Mouse (Mus musculus): ENCODE results near the gene Kidins220. TPM values are rescaled to one million over a fixed set of nuclear protein-coding genes. Genes with fewer than 3 reads are reported as not detected.

The Kidins220 gene
- polyA plus RNA-seq, 1 experiment = 44.5 TPM

DNA sequence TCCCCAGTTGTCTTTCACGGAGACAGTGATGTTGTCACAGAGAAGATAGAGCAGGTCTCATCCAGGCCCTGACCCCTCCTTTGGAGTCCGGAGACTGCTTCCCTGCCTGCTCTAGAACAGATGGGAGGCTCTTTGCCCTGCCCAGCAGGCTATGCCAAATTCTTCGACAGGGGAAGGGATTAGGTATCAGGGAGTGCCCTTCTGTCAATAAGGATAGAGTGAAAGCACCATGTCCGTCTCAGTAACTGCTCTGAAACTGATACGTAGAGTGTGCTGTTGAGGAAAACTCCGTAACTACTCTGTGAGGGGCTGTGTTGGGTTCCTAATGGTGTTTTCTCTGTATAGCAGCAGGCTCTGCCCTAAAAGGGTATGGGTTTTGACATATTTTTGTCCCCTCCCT, 42.6 kb upstream of the Kidins220 start:
- H3K36me3 ChIP-seq (ENCODE audit: control insufficient read depth, insufficient read depth, low read length, poor library complexity, severe bottlenecking) = no peaks in the 10 kb centered on the region
- no peaks in the 10 kb centered on the region for H3K9me3 ChIP-seq (replicated peaks; ENCODE audit: control insufficient read depth, insufficient read depth, low read length, poor library complexity, severe bottlenecking)
- H3K4me3 ChIP-seq (ENCODE audit: low read depth, low read length) = no peak overlapping the region
- H3K27ac ChIP-seq (ENCODE audit: insufficient read depth, low read length) = no peak overlapping the region
- TF ChIP-seq POLR2A (IDR thresholded peaks at IDR 0.05; ENCODE audit: insufficient read depth, low read length) (no peak), EP300 (IDR thresholded peaks at IDR 0.05; ENCODE audit: insufficient read depth, low read depth, low read length) (no peak), CTCF (IDR thresholded peaks at IDR 0.05; ENCODE audit: low read depth, low read length) (no peak)
- no peaks in the 10 kb centered on the region for H3K4me1 ChIP-seq (ENCODE audit: control insufficient read depth, insufficient read depth, low read length)
- no peaks in the 10 kb centered on the region for H3K27me3 ChIP-seq (ENCODE audit: control insufficient read depth, insufficient read depth, low read length, poor library complexity, severe bottlenecking)
- H3K9ac ChIP-seq (ENCODE audit: low read depth, poor library complexity, severe bottlenecking) = no peak overlapping the region

DNA sequence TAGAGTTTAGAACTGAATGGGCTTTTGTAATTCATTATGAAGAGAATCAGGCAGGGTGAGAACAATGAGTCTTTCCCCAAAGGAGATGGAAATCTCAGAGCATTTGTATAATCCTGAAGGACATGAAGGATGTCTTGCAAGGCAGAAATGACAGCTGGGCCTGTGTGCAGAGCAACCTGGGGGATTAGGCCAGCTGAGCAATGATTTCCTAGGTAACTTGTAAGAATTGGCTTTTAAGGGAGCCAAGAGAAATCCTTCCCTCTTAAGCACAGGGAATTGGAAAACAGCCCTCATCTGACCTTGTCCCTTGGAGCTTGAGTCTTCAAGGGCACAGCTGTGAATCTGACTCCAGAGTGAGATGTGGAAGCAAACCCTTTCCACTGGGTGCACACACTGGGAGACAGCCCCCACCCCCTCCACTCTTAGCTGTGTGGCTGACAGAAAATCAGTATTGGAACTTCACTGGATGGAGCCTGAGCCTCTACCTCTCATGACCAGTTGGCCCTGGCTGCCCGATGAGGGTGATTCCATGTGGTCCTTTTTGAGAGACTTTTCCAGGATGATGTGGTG, 41.4 kb upstream of the Kidins220 start:
- TF ChIP-seq POLR2A (IDR thresholded peaks at IDR 0.05; ENCODE audit: insufficient read depth, low read length) (no peak), EP300 (IDR thresholded peaks at IDR 0.05; ENCODE audit: insufficient read depth, low read depth, low read length) (no peak), CTCF (IDR thresholded peaks at IDR 0.05; ENCODE audit: low read depth, low read length) (no peak)
- H3K27ac ChIP-seq (ENCODE audit: insufficient read depth, low read length) = no peak overlapping the region
- no peaks in the 10 kb centered on the region for H3K4me1 ChIP-seq (ENCODE audit: control insufficient read depth, insufficient read depth, low read length)
- H3K9me3 ChIP-seq (replicated peaks; ENCODE audit: control insufficient read depth, insufficient read depth, low read length, poor library complexity, severe bottlenecking) = no peaks in the 10 kb centered on the region
- no peak overlapping the region for H3K4me3 ChIP-seq (ENCODE audit: low read depth, low read length)
- no peaks in the 10 kb centered on the region for H3K36me3 ChIP-seq (ENCODE audit: control insufficient read depth, insufficient read depth, low read length, poor library complexity, severe bottlenecking)
- H3K9ac ChIP-seq (ENCODE audit: low read depth, poor library complexity, severe bottlenecking) = no peak overlapping the region
- H3K27me3 ChIP-seq (ENCODE audit: control insufficient read depth, insufficient read depth, low read length, poor library complexity, severe bottlenecking) = no peaks in the 10 kb centered on the region

- Histone ChIP-seq H3K9ac (ENCODE audit: low read depth, poor library complexity, severe bottlenecking) (no peak overlapping the region), H3K27ac (ENCODE audit: insufficient read depth, low read length) (no peak overlapping the region), H3K9me3 (replicated peaks; ENCODE audit: control insufficient read depth, insufficient read depth, low read length, poor library complexity, severe bottlenecking) (no peaks in the 10 kb centered on the region), H3K4me1 (ENCODE audit: control insufficient read depth, insufficient read depth, low read length) (no peaks in the 10 kb centered on the region), H3K36me3 (ENCODE audit: control insufficient read depth, insufficient read depth, low read length, poor library complexity, severe bottlenecking) (no peaks in the 10 kb centered on the region), H3K27me3 (ENCODE audit: control insufficient read depth, insufficient read depth, low read length, poor library complexity, severe bottlenecking) (no peaks in the 10 kb centered on the region), H3K4me3 (ENCODE audit: low read depth, low read length) (no peak overlapping the region)
- no peak for TF ChIP-seq CTCF (IDR thresholded peaks at IDR 0.05; ENCODE audit: low read depth, low read length)
These were observed 40.7 kb upstream of the Kidins220 start for GRCm38 (mm10) chr12:24933996-24934395.

DNA sequence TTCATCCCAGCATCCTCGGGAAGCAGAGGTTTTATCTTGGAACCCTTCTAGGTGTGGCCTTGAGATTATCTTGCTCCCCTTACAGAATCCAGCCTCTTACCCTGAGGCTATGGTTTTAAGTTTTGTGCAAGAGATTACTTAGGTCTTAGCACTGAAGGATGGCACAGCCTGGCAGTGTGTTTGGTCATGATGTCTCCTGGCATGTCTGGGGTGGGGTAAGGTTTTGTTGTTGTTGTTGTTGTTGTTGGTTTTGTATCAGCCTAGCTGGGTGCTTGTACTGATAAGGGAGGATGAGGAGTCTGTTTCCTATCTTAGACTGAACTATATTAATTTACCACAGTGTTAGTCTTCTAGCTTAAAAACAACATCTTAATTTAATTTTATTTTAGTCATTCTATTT, 38.4 kb upstream of the Kidins220 start:
- Histone ChIP-seq H3K27ac (ENCODE audit: insufficient read depth, low read length) (no peak overlapping the region), H3K36me3 (ENCODE audit: control insufficient read depth, insufficient read depth, low read length, poor library complexity, severe bottlenecking) (no peaks in the 10 kb centered on the region), H3K27me3 (ENCODE audit: control insufficient read depth, insufficient read depth, low read length, poor library complexity, severe bottlenecking) (no peaks in the 10 kb centered on the region), H3K9me3 (replicated peaks; ENCODE audit: control insufficient read depth, insufficient read depth, low read length, poor library complexity, severe bottlenecking) (no peaks in the 10 kb centered on the region), H3K4me3 (ENCODE audit: low read depth, low read length) (no peak overlapping the region), H3K9ac (ENCODE audit: low read depth, poor library complexity, severe bottlenecking) (no peak overlapping the region), H3K4me1 (ENCODE audit: control insufficient read depth, insufficient read depth, low read length) (no peaks in the 10 kb centered on the region)
- TF ChIP-seq EP300 (IDR thresholded peaks at IDR 0.05; ENCODE audit: insufficient read depth, low read depth, low read length) (no peak), CTCF (IDR thresholded peaks at IDR 0.05; ENCODE audit: low read depth, low read length) (no peak), POLR2A (IDR thresholded peaks at IDR 0.05; ENCODE audit: insufficient read depth, low read length) (no peak)

DNA sequence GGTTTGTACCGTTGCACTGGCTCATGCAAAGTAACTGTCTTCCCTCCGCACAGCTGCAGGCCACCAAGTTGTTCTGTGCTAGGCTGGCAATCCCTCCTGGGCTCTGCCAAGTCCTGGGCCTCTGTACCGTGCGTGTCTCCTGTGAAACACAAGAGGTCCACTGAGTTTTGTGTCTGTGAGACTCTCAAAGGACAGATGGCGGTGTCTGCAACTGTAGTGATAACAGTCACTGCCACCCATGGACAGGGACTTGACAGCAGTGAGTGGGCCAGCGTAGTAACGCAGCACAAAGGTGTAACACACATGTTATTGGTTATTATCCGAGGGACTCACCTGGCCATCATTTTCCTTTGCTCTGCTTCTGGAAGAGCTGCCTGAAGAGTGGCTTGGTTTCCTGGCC, 35.4 kb upstream of the Kidins220 start:
- no peaks in the 10 kb centered on the region for H3K36me3 ChIP-seq (ENCODE audit: control insufficient read depth, insufficient read depth, low read length, poor library complexity, severe bottlenecking)
- no peaks in the 10 kb centered on the region for H3K27me3 ChIP-seq (ENCODE audit: control insufficient read depth, insufficient read depth, low read length, poor library complexity, severe bottlenecking)
- H3K9ac ChIP-seq (ENCODE audit: low read depth, poor library complexity, severe bottlenecking) = no peak overlapping the region
- H3K4me3 ChIP-seq (ENCODE audit: low read depth, low read length) = no peak overlapping the region
- TF ChIP-seq CTCF (IDR thresholded peaks at IDR 0.05; ENCODE audit: low read depth, low read length) (no peak), EP300 (IDR thresholded peaks at IDR 0.05; ENCODE audit: insufficient read depth, low read depth, low read length) (no peak), POLR2A (IDR thresholded peaks at IDR 0.05; ENCODE audit: insufficient read depth, low read length) (no peak)
- H3K9me3 ChIP-seq (replicated peaks; ENCODE audit: control insufficient read depth, insufficient read depth, low read length, poor library complexity, severe bottlenecking) = no peaks in the 10 kb centered on the region
- H3K4me1 ChIP-seq (ENCODE audit: control insufficient read depth, insufficient read depth, low read length) = no peaks in the 10 kb centered on the region
- H3K27ac ChIP-seq (ENCODE audit: insufficient read depth, low read length) = no peak overlapping the region

GRCm38 (mm10) chr12:24942619-24943287, 32.0 kb upstream of the Kidins220 start:
- no peak overlapping the region for H3K9ac ChIP-seq (ENCODE audit: low read depth, poor library complexity, severe bottlenecking)
- H3K9me3 ChIP-seq (replicated peaks; ENCODE audit: control insufficient read depth, insufficient read depth, low read length, poor library complexity, severe bottlenecking) = no peaks in the 10 kb centered on the region
- no peaks in the 10 kb centered on the region for H3K27me3 ChIP-seq (ENCODE audit: control insufficient read depth, insufficient read depth, low read length, poor library complexity, severe bottlenecking)
- no peak overlapping the region for H3K27ac ChIP-seq (ENCODE audit: insufficient read depth, low read length)
- TF ChIP-seq EP300 (IDR thresholded peaks at IDR 0.05; ENCODE audit: insufficient read depth, low read depth, low read length) = no peak
- no peak for TF ChIP-seq POLR2A (IDR thresholded peaks at IDR 0.05; ENCODE audit: insufficient read depth, low read length)
- no peak for TF ChIP-seq CTCF (IDR thresholded peaks at IDR 0.05; ENCODE audit: low read depth, low read length)
- H3K4me1 ChIP-seq (ENCODE audit: control insufficient read depth, insufficient read depth, low read length) = no peaks in the 10 kb centered on the region
- no peaks in the 10 kb centered on the region for H3K36me3 ChIP-seq (ENCODE audit: control insufficient read depth, insufficient read depth, low read length, poor library complexity, severe bottlenecking)
- no peak overlapping the region for H3K4me3 ChIP-seq (ENCODE audit: low read depth, low read length)

Measured in ES-Bruce4 (cell line).